Mouse (Mus musculus): Measurements from ENCODE around the gene Sema4d. TPM values are rescaled to one million over a fixed set of nuclear protein-coding genes. Genes with fewer than 3 reads are reported as not detected.

Gene Sema4d
- total and polyA plus RNA-seq, 2 experiments from 2014 or later = 11.6 to 18.2 TPM

DNA sequence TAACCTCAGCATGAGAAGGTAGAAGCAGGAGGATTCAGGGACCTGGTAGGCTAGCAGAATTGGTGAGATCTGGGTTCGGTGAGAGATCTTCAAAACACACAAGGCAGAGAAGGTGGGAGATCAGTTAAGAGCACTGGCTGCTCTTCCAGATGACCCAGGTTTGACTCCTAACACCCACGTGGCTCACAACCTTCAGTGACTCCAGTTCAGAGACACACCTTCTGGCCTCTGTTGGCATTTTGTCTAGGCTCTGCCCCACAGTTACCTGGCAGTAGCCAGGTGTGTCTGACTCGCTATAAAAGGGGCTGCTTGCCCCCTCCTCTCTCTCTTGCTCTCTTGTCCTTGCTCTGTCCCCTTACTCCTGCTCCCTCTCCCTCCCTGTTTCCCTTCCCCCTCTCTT lies 28.4 kb upstream of the Sema4d start:
- H3K4me1 ChIP-seq (ENCODE audit: control insufficient read depth, insufficient read depth) = peaks cover 2% of the 10 kb centered on the region; the same call in 1 of the 2 replicates

DNA sequence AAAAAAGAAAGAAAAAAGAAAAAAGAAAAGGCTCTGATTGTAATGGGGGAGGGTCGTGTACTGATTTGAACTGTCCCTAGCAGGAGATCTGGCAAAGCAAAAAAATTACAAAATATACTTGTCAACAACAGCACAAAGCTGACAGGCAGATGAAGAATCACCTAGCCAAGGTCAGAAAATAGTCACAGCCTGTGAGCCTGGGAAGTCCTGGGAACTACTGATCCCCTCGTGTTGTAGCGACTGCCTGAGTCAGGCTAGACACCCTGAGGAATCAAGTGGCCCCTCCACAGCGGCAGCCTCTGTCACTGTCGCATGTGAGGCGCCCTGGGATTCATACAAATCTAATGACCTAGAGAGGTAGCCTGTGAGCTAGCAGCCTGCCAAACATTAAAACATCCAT lies 25.8 kb upstream of the Sema4d start:
- WGBS = 67% methylated on average over 6 of the region's 6 CpGs
- H3K4me2 ChIP-seq (ENCODE audit: low read depth, low read length) = no peak overlapping the region
- TF ChIP-seq CTCF (IDR thresholded peaks at IDR 0.05; ENCODE audit: low read depth) (no peak), EP300 (IDR thresholded peaks at IDR 0.05; ENCODE audit: low read depth) (no peak)
- no peaks in the 10 kb centered on the region for H3K36me3 ChIP-seq (replicated peaks; ENCODE audit: control insufficient read depth, insufficient read depth, low read length)
- no peaks in the 10 kb centered on the region for H3K9me3 ChIP-seq (replicated peaks; ENCODE audit: control insufficient read depth, low read length)
- no peak overlapping the region for H3K27ac ChIP-seq (ENCODE audit: low read depth)
- ATAC-seq (ENCODE audit: insufficient read depth, low read depth) (no peak), DNase-seq (ENCODE audit: low spot score) (no peak)
- peaks cover 10% of the 10 kb centered on the region for H3K4me1 ChIP-seq (ENCODE audit: control insufficient read depth, insufficient read depth)
- no peaks in the 10 kb centered on the region for H3K27me3 ChIP-seq (ENCODE audit: control insufficient read depth, insufficient read depth, low read length)
- no peak overlapping the region for H3K9ac ChIP-seq (replicated peaks; ENCODE audit: low read depth, low read length)
- H3K4me3 ChIP-seq (ENCODE audit: low read depth, low read length) = no peak overlapping the region

More for the DNA sequence above, 28.4 kb upstream of the Sema4d start:
- 63% methylated on average over 3 of the region's 3 CpGs for WGBS
- TF ChIP-seq CTCF (IDR thresholded peaks at IDR 0.05; ENCODE audit: low read depth) = no peak
- TF ChIP-seq EP300 (IDR thresholded peaks at IDR 0.05; ENCODE audit: low read depth) = no peak
- H3K9me3 ChIP-seq (replicated peaks; ENCODE audit: control insufficient read depth, low read length) = no peaks in the 10 kb centered on the region
- H3K4me2 ChIP-seq (ENCODE audit: low read depth, low read length) = no peak overlapping the region
- ATAC-seq (ENCODE audit: insufficient read depth, low read depth) (no peak), DNase-seq (ENCODE audit: low spot score) (no peak)
- H3K9ac ChIP-seq (replicated peaks; ENCODE audit: low read depth, low read length) = no peak overlapping the region
- no peak overlapping the region for H3K4me3 ChIP-seq (ENCODE audit: low read depth, low read length)
- H3K27ac ChIP-seq (ENCODE audit: low read depth) = no peak overlapping the region
- H3K27me3 ChIP-seq (ENCODE audit: control insufficient read depth, insufficient read depth, low read length) = no peaks in the 10 kb centered on the region
- H3K36me3 ChIP-seq (replicated peaks; ENCODE audit: control insufficient read depth, insufficient read depth, low read length) = no peaks in the 10 kb centered on the region

DNA sequence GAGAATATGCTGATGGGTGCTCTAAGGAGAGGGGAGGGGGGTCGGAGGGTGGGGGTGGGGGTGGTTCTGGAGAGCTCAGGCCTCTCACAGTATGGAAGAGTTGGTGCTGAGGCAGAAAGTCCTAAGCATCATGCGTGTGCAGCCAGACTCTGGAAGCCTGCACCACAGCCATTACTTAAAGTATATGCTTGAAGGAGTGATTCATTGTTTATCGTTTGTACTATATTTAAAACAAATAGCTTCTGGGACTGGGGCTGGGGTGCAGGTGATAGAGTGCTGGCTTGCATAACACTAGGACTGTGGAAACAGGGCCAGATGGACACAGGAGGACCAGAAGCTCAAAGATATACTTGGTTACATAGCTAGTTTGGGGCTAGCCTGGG lies 25.4 kb upstream of the Sema4d start:
- DNase-seq (ENCODE audit: low spot score) = no peak
- no peaks in the 10 kb centered on the region for H3K9me3 ChIP-seq (replicated peaks; ENCODE audit: control insufficient read depth, low read length)
- peaks cover 10% of the 10 kb centered on the region for H3K4me1 ChIP-seq (ENCODE audit: control insufficient read depth, insufficient read depth)
- H3K27ac ChIP-seq (ENCODE audit: low read depth) = no peak overlapping the region
- H3K4me3 ChIP-seq (ENCODE audit: low read depth, low read length) = no peak overlapping the region
- H3K4me2 ChIP-seq (ENCODE audit: low read depth, low read length) = no peak overlapping the region
- no peaks in the 10 kb centered on the region for H3K27me3 ChIP-seq (ENCODE audit: control insufficient read depth, insufficient read depth, low read length)
- no peak overlapping the region for H3K9ac ChIP-seq (replicated peaks; ENCODE audit: low read depth, low read length)
- no peaks in the 10 kb centered on the region for H3K36me3 ChIP-seq (replicated peaks; ENCODE audit: control insufficient read depth, insufficient read depth, low read length)
- ATAC-seq (ENCODE audit: insufficient read depth, low read depth) = no peak
- 51% methylated on average over 3 of the region's 3 CpGs for WGBS
- TF ChIP-seq EP300 (IDR thresholded peaks at IDR 0.05; ENCODE audit: low read depth) (no peak), CTCF (IDR thresholded peaks at IDR 0.05; ENCODE audit: low read depth) (no peak)

DNA sequence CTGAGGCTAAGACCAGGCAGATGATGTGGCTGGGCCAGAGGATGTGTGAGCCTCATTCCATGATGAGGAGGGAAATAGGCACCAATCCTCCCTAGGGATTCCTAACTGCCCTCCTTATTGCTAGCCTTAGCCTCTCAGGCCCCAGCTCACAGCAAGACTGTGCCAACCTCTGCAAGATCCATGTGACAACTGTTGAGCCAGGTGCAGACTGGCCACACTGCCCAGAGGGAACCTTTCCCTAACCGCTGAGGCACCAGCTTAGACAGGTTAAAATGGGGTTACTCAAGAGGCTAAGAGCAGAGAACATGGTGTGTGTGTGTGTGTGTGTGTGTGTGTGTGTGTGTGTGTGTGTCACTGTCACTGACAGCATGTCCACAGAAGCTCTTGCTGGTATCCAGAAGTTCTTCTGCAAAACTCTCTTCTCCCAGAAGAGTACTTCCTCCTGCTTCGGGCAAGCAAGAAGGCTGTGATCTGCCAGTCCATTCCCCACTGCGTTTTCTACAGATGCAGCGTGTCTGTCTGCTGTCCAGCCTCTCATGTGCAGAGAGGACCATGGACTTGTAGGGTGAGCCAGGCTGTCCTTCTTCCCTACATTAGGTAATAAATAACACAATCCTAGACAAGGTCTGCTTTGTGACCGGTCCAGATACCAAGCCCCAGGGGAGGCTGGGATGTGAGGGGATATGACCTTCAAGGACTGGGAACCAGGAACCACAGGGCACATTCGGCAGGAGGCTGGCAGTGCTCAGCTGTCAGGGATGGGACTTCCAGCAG lies 24.8 kb upstream of the Sema4d start:
- 50% methylated on average over 6 of the region's 6 CpGs for WGBS
- no peak overlapping the region for H3K27ac ChIP-seq (ENCODE audit: low read depth)
- H3K4me2 ChIP-seq (ENCODE audit: low read depth, low read length) = no peak overlapping the region
- H3K4me1 ChIP-seq (ENCODE audit: control insufficient read depth, insufficient read depth) = peaks cover 10% of the 10 kb centered on the region
- H3K4me3 ChIP-seq (ENCODE audit: low read depth, low read length) = no peak overlapping the region
- no peaks in the 10 kb centered on the region for H3K9me3 ChIP-seq (replicated peaks; ENCODE audit: control insufficient read depth, low read length)
- H3K36me3 ChIP-seq (replicated peaks; ENCODE audit: control insufficient read depth, insufficient read depth, low read length) = no peaks in the 10 kb centered on the region
- no peak overlapping the region for H3K9ac ChIP-seq (replicated peaks; ENCODE audit: low read depth, low read length)
- no peak for DNase-seq (ENCODE audit: low spot score)
- no peaks in the 10 kb centered on the region for H3K27me3 ChIP-seq (ENCODE audit: control insufficient read depth, insufficient read depth, low read length)
- TF ChIP-seq EP300 (IDR thresholded peaks at IDR 0.05; ENCODE audit: low read depth) (no peak), CTCF (IDR thresholded peaks at IDR 0.05; ENCODE audit: low read depth) (no peak)
- no peak for ATAC-seq (ENCODE audit: insufficient read depth, low read depth)

DNA sequence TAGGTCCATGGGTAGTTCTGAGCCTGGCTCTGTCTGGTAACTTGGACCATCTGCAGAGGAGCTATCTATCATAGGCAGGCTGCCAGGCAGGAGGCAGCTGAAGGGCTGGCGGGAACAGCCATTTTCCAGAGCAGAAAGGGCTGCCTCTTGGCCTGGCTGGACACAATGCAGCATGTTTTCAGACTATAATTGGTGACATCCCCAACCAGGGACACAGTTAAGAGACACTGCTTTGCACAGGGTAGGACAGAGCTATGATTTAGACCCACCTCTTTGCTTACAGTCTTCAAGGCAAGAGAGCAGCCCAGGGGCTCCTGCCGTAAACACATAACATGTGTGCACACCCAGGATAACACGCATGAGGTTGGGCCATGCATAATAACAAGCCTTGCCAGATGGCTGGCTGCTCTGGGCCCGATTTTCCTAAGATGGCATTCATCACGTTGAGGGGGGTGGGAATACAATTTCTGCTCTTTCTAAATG lies 23.1 kb upstream of the Sema4d start:
- Histone ChIP-seq H3K4me2 (ENCODE audit: low read depth, low read length) (no peak overlapping the region), H3K4me1 (ENCODE audit: control insufficient read depth, insufficient read depth) (peaks cover 10% of the 10 kb centered on the region), H3K4me3 (ENCODE audit: low read depth, low read length) (no peak overlapping the region), H3K27ac (ENCODE audit: low read depth) (peak overlapping the region; percentile 36; the same call in 1 of the 2 replicates), H3K9ac (replicated peaks; ENCODE audit: low read depth, low read length) (no peak overlapping the region), H3K9me3 (replicated peaks; ENCODE audit: control insufficient read depth, low read length) (no peaks in the 10 kb centered on the region), H3K36me3 (replicated peaks; ENCODE audit: control insufficient read depth, insufficient read depth, low read length) (no peaks in the 10 kb centered on the region), H3K27me3 (ENCODE audit: control insufficient read depth, insufficient read depth, low read length) (no peaks in the 10 kb centered on the region)
- DNase-seq (ENCODE audit: low spot score) (no peak), ATAC-seq (ENCODE audit: insufficient read depth, low read depth) (no peak)
- no peak for TF ChIP-seq EP300 (IDR thresholded peaks at IDR 0.05; ENCODE audit: low read depth)
- TF ChIP-seq CTCF (IDR thresholded peaks at IDR 0.05; ENCODE audit: low read depth) = no peak
- WGBS = 60% methylated on average over 5 of the region's 5 CpGs
